Mouse (Mus musculus) spleen, postnatal 10 days (tissue): ENCODE data around the gene Dmkn.
"Not testable (repeated sequence)": the region's sequence is repeated elsewhere in the genome, so short reads cannot be mapped to it uniquely, and the experiment has no call there.

Source experiments
- DNase-seq, 2 experiments: peaks; one replicate each; pipeline ENCODE4 v3.0.0; 2021 to 2022; ENCODE audit warnings: low spot score in 2 of 2

The Dmkn gene

GRCm38 (mm10) chr7:30812291-30812807 is 48.8 kb downstream of the Dmkn start:
- DNase-seq: peak; percentile 16 to 27

DNA sequence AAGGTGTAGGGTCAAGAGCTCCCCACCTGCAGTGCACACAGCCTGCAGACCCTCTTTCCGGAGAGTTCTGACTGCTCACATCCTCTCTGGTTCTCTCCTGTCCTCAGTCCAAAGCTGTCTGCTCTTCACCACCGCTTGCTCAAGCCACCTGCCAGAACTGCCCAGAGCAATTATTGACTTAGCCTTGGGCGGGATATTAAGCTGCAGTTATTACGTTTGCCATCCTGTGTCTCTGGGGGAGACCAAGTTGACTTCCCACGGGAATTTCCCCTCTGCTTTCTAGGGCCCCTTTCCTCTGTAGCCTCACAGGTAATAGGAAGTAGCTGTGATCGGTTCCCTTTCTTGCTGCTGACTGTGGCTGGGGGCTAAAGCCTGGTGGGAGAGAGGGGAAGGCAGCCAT is 56.6 kb downstream of the Dmkn start:
- DNase-seq: no peak

DNA sequence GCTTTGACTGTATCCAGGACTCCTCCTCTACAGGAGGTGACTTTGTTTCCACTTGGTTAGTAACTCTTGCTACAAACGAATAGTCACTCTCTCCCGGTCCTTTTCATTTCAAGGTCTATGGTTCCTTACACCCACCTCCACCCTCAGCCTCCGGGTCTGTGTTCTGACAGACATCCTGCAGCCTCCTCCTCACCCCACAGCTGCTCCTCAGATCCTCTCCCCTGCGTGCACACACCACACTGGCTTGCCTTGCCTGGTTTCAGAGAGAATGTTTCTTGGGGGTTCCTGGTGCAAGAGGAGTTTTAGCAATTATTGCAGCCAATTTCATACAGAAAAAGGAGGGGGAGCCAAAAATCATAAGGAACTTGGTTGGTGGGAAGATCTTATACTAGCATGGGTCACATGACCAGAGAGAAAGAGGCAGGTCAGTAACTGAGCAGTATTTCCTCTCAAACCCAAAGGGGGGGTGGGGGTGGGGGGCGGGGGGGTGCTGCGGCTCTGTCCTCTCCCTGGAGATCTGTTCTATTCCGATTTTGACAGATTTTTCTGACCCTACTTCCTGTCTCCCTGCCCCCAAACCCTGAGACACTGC is 57.4 kb downstream of the Dmkn start:
- DNase-seq: no peak

DNA sequence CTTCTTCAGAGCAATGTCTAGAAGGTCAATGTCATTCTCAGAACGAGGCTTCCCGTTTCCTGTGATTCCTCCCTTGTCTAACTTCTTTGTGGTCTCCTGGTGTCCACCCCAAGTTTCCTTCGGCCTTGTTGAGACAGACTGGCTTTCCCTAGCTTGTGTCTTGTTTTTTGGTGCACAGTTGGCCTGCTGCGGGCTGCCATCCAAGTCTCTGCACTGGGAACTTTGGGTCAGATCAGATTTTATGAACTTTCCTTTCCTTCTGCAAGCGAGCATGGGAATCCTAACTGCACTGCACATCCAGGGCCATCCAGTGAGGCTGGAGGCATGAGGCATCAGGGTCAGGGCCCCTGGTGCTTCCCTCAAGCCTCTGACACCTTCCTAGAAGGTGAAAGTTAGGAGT is 58.0 kb downstream of the Dmkn start:
- no peak for DNase-seq

GRCm38 (mm10) chr7:30823675-30824074 is 60.1 kb downstream of the Dmkn start, which contains the start of gene Ffar2:
TSS of gene Ffar2 (minus strand) at chr7:30823775.
- DNase-seq: no peak

DNA sequence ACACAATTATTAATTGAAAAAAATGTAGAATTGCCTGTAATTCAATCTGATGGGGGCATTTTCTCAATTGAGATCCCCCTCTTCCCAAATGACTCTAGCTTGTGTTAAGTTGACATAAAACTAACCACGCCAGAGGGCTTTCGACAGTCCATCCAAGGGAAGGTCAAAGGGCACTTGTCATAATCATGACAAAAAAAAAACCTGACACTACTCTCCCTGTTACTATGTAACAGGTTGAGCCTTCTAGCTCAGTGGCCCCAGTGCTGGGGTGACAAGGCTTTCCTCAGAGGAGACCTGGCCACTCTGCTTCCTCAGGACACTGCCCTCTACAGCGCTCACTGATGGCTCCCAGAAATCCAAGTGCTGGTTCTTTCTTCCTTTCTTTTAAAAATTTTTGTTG is 60.8 kb downstream of the Dmkn start:
- no peak for DNase-seq

DNA sequence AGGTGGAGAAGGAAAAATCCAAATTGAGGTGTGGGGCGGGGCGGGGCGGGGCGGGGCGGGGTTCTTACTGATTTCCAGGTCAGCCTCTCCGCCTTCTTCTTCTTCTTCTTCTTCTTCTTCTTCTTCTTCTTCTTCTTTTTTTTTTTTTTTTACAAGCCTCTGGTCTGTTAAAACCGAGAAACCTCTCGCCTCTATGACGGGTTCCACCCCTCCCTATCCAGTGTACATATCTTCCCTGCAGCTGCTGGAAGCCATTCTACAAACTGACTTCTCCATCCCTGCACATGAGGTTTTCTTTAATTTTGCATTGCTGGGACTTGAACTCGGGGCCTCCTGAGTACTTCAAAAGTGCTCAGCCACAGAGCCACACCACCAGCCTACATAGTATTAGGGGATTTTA is 63.1 kb downstream of the Dmkn start:
- no peak for DNase-seq

DNA sequence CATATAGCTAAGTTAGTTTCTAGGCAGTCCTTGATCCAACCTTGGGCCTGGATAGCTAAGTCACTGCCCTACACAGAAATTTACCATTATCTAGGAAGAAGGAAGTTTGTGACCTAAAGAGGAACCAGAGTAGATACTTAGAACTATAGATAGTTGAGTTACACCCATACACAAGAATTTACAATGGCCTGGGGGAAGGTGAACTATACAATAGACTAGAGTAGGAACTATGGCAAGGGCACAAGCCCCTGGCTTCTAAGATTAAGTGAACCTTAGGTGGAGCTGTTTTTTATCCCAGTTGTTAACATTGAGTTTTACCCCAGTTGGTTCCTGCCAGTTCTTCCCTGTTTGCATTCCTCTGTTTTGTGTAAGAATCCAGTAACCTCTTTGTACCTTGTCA is 65.3 kb downstream of the Dmkn start:
- DNase-seq: not testable (repeated sequence)

DNA sequence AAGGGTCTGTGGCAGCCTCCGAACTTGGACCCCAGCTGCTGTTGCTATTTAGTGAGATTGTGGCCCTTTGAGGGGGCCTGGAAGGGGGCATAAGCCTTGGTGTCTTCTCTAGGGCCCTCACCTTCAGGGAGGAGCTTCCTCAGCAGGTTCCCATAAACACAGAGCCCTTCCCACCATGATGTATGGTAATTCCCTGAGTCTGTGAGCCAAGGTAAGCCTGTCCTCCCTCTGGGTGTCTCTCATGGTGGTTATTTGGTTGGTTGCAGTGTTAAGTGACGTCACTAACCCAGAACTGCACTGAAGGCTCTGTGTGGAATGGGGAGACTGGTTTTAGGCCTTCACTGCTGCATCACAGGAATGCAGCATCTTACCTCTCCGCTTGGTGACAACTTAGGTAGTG is 65.9 kb downstream of the Dmkn start:
- DNase-seq: no peak
